Mouse (Mus musculus) monocyte, adult 5-6 weeks (primary cell): Measurements from ENCODE around the gene Klf4. TPM values are rescaled to one million over a fixed set of nuclear protein-coding genes. Genes with fewer than 3 reads are reported as not detected.

Source experiments
- ATAC-seq: fragments of 153-309, 156-312 bp; replicated peaks from 2 replicates; pipeline ENCODE4 v1.8.0; 2017; ENCODE audit warnings: mild to moderate bottlenecking; ENCODE audit not compliant: low TSS enrichment, insufficient number of reproducible peaks, severe bottlenecking, poor library complexity, low FRiP score
- total RNA-seq: library from RNA; stranded (forward); fragments of 200-1000, 200-491, 200-594 nt; gene quantifications from 3 replicates; pipeline ENCODE4 v1.2.3, GENCODE M21; 2017

The Klf4 gene
- total RNA-seq, 1 experiment from 2014 or later = 116 TPM

- no peak for ATAC-seq
Measured at GRCm38 (mm10) chr4:55528404-55528803, 3.9 kb downstream of the Klf4 start.

GRCm38 (mm10) chr4:55527931-55528330 is 4.3 kb downstream of the Klf4 start:
- ATAC-seq = no peak

DNA sequence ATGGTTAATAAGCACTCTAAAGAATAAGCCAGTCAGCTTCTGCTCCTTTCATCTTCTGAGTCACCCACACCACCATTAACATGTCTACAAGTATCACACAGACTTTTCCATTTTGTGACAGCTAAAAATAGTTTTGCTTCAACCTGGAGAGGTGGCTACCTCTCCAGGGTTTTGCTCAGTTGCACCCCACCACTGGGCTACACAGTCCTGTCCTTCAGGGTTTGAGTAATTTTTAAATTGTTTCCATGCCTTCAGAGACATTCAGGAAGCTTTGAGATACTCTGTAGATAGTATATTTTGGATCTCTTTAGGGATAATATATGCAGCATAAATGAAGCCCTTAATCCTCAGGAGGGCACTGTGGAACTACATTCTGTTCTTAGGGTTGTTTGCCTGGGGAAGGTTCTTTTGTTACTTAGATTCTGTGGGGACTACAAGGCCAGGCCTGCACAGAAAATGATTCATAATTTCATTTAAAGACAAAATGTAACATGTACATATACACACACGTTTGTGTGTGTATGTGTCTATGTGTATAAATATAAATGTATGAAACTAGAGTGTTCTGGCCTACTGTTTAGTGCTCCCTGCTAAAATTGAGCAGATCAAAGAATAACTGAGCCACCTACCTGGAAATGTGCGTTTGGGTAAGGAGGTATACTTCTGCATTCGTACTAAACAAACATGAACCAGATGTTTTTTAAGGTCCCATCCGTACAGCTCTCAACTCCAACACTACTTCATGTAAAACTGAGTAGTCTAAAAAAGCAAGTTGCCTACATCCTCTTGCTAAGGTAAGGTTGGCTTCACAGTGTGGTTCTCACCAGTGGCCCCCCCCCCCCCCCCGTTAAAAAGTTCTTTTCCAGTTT is 5.8 kb downstream of the Klf4 start:
- ATAC-seq = no peak

DNA sequence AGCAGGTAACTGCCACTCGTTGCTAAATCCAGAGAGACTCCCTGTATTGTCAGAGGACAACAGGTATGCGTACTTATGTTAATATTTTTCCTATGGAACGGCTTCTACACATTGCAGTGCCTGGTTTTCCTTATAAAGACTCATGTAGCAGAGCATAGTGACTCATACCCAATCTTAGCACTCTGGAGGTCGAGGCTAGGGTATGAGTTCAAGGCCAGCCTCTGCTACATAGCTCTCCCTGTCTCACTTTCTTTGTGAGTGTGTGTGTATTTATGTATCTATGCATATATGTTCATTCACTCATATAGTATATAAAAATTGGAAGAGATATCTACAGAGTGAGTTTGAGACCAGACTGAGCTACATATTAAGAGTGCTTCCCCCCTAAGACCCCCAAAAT is 8.3 kb downstream of the Klf4 start:
- no peak for ATAC-seq

DNA sequence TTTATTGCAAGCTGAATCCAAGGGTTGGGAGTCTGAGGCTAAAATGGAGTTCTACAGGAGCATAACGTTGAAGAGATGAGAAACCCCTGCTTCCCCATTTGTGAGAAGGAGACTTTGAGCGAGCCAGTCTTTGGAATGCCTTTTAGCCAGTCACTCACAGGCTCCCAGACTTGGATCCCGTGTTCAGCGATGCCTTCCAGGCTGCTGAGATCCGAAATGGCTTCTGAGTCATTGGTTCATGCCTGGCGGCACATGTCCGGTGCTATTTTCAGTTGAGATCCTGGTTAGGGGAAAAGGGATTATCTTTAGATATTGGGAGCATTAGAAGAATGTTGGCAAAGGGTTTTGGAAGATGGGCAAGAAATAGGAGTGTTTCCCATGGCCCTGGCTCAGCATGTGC is 14.8 kb downstream of the Klf4 start:
- no peak for ATAC-seq

GRCm38 (mm10) chr4:55516048-55516447 is 16.2 kb downstream of the Klf4 start:
- ATAC-seq = no peak

- peak; percentile 79 for ATAC-seq
Measured at GRCm38 (mm10) chr4:55514733-55515176, 17.5 kb downstream of the Klf4 start.

- no peak for ATAC-seq
Measured at GRCm38 (mm10) chr4:55513615-55514279, 18.5 kb downstream of the Klf4 start.

DNA sequence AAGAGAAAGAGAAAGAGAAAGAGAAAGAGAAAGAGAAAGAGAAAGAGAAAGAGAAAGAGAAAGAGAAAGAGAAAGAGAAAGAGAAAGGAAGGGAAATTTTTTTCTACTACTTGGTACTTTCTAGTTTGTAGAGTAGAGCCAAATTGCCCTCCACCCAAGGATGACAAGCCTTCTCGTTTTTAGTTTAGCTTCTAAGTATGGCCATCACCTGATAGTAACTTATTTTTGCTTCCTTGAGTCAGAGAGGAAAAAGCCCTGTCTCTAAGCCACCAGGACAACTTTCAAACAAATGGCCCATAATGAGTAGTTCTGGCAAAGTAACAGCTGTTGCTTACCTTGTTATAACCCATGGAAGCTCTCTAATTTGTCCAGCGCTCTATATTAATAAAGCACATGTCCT is 20.9 kb downstream of the Klf4 start:
- ATAC-seq = no peak

- peak; percentile 69 for ATAC-seq
Measured at GRCm38 (mm10) chr4:55508712-55509111, 23.6 kb downstream of the Klf4 start.

DNA sequence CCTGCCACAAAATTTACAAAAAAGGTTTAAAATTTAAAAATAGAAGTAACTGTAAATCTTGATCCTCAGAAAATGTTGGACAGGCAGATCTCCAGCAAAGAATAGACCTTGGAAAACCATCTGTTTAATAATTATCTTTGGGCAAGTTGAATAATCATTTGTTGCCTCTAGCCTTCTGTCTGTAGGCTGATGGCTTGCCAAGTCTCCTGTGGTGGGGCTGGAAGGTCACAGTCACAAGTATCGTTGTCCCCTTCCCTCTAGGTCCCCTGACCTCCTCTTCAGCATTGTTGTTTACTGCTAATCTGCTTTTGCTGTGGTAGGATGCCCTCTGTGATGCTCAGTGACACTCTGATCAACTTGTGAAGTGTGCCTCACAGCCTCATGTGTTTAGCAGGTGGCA is 33.6 kb downstream of the Klf4 start:
- ATAC-seq = no peak

DNA sequence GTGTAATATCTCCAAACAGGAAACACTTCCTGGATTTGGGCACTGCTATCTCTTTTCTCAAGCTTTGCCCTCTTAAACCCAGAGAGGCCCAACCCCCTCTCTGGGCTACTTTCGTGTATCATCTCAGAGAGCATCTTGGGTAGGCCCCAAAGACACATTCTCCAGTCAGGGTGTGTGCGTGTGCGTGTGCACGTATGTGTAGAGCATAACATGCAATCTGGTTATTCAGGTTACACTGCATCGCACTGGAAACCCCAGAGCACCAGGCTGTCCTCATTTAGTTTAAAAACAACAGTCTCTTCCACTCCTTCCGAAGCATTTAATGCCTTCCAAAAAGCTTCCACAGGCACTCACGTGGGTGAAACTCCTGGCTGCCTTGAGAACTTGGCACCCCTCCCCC is 35.9 kb downstream of the Klf4 start:
- no peak for ATAC-seq

DNA sequence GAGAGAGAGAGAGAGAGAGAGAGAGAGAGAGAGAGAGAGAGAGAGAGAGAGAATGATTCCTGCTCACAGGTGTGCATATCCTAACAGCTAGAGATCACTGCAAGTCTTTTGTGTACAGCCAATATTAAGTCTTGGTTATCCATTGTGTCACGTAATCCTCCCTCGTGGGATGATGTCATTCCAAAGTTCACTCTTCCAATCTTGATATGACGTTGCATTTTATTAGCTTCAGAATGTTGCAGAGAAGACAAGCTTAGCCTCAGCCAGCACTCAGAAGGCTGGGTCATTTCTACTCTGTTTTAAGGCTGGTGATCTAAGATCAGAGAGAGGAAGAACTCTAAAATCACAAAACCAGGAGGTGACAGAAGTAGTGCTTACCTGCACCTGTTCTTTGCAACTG is 39.0 kb downstream of the Klf4 start:
- ATAC-seq = no peak

- no peak for ATAC-seq
Measured at GRCm38 (mm10) chr4:55489328-55489727, 42.9 kb downstream of the Klf4 start.

DNA sequence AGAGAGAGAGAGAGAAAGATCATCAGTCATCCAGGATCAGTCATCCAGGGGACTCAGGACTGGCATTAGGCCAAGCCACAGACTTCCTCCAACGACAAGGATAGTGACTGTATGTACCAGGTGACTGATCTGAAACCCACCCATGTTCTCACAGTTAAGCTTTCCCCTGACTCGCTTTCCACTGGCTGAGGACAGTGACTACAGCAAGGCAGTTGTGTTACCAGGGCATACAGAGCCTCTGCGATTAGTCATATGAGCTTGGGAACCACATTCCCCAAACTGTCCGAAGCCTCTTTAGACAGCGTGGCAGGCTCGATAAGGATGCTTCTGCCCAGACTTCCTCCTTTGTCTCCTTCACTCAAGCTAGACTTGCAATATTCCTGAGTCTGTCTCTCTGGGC is 43.7 kb downstream of the Klf4 start:
- ATAC-seq = no peak; the same call in 1 of the 2 replicates

DNA sequence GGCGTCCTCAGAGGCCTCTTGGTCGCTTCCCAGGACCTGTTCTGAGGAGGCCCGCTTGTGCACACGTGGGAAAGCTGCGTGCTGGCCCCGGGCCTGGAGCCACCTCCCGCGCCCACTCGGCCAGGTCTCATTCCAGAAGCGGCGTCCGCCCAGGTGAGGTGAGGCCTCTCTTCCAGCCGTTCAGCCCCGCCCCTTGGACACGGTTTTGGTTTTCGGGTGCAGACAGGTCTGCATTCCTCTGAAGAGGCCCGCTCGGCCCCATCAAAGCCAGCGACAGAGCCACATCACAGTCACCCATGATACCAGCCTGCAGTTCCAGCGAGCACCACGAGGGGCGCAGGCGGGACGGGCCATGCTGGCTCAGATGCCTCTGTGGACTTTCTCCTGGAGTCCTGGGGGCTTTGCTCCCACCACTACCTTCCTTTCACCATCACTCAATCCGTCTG is 51.9 kb downstream of the Klf4 start:
- ATAC-seq = 0 out of 2 replicates have a peak, but pooled peaks have one; percentile 60

DNA sequence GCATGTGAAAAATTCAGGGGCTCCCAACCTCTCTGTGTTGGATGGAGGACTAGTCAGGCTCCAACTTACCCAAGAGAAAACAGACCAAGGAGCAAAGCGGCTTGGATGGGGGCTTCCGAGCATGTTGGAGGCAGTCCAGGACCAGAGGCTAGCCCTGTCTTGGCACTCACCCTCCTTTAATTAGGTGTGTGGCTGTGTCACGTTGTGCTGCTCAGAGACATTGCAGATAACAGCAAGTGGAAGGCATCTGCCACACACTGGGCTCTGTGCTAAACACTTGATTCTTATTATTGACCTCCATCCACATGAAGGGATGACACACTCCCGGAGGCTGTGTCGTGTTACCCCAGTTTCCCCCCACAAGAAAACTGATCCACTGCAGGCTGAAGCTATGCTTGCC is 53.9 kb downstream of the Klf4 start:
- no peak for ATAC-seq

- no peak for ATAC-seq
Measured at GRCm38 (mm10) chr4:55477933-55478332, 54.3 kb downstream of the Klf4 start.

- no peak for ATAC-seq
Measured at GRCm38 (mm10) chr4:55477210-55477759, 55.0 kb downstream of the Klf4 start.
